Mouse (Mus musculus) spleen, postnatal 14 days (tissue): ENCODE data around the gene Snrpg.

Experiments used
- DNase-seq, 2 experiments: peaks; one replicate each; pipeline ENCODE4 v3.0.0; 2021 to 2022; ENCODE audit warnings: low spot score in 2 of 2

Gene Snrpg

GRCm38 (mm10) chr6:86398986-86399385 lies 27.9 kb downstream of the Snrpg start:
- DNase-seq: no peak

DNA sequence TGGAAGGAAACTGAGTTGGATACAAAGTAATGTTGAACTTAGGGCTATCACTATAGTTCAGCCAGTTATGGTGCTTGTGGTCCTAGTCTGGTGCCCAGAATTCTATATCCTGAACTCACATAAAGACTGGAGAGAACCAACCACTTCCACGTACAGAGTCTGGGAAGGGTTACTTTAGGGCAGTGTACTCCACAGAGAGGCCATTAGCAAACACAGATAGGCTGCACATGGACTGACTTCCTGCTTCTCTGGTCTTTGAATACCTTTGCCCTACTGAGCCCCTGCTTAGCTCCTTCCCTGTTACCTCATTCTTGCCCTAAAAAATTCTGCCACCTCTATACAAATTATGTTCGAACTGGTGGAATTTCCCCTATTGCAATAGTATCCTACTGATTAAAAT lies 28.9 kb downstream of the Snrpg start:
- no peak for DNase-seq

DNA sequence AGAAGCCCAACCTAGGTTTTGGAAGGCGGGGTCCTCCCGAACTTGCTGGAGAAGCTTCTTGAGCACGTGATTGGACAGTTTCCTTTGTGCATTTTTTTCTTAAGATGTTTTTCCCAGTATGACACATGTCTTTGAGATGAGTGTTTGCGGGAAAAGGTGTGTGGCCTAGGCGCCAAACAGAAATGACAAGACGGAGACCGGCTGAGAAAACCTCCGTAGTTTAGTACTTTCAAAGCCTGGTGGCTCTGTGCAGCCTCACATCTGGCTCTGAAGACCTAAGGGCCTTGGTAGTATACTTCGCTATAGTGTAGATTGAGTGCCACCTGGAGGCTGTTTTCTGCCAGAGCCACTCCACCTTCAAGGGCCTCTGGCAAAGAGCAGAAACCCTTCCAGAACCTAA lies 29.9 kb downstream of the Snrpg start:
- peak; percentile 48 to 70 for DNase-seq

- no peak for DNase-seq
These were observed 31.8 kb downstream of the Snrpg start for GRCm38 (mm10) chr6:86402681-86403607.

DNA sequence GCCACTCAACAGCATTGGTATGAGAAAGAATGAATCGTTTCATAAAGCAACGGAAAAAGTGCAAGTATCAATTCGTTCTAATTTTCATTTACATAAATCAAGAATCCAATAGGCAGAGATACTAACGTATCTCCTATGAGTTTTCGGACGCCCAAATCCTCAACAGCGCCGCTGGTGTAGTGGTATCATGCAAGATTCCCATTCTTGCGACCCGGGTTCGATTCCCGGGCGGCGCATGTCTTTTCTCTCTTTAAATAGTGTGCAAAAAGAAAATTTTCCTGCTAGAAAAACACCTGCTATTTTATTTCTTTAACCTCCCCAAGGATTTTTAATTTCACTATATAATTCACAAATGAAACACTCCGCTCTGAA lies 32.6 kb downstream of the Snrpg start:
- peak; percentile 69 to 77 for DNase-seq

GRCm38 (mm10) chr6:86404100-86404861 lies 33.2 kb downstream of the Snrpg start, which contains the start of gene Tia1:
Tia1 (plus strand) TSS chr6:86404219.
- peak; percentile 90 to 93 for DNase-seq

DNA sequence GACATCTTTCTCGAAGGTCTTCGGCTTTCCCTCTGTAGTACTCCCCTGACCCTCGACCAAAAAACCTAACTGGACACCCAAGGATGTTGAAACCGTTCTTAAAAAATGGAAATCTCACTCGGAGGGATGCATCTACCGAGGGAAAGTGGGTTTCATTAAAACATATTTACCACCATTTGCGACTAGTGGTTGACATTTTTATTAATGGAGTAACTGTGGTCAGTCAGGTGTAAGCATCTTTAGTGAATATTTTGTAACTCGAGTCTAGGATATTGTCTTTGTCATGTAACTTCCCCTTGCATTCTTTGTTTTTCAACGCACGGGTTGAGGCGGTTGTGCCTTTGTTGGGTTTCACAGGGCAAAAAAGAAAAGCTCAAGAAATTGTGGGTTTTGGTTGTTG lies 33.9 kb downstream of the Snrpg start:
- no peak for DNase-seq

DNA sequence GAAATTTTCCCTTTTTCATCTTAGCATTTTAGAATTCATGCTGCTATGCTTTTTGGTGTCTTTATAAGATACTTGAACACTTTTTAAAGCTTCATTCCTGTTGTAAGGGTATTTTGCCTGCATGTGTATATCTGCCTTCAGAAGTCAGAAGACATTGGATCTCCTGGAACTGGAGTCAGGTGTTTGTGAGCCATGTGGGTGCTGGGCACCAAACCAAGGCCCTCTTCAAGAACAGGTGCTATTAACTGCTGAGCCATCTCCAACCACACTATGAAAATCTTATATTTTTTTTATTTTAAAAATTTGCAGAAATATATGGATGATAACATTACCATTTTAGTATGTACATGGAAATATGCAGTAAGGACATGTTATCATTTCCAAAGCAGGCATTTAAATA lies 35.2 kb downstream of the Snrpg start:
- no peak for DNase-seq

DNA sequence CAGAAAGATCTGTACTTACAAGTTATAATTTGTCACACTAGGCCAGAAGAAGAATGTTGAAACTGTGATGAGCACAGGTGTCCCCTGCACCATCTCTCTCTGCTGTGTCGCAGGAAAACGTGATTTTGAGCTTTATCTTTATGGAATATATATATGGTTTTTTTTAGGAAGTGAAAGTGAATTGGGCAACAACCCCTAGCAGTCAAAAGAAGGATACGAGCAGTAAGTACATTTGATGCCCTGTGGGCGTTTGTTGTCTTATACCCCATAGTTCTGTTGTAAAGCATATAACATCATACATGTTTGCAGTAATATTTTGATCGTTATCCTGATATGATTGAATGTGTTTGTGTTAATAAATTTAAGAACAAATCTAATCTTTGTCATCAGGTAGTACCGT lies 47.6 kb downstream of the Snrpg start:
- DNase-seq: no peak

- DNase-seq: no peak
These were observed 48.1 kb downstream of the Snrpg start for GRCm38 (mm10) chr6:86419239-86419638.

- DNase-seq: no peak
These were observed 49.4 kb downstream of the Snrpg start for GRCm38 (mm10) chr6:86420491-86420890.

- no peak for DNase-seq
These were observed 55.3 kb downstream of the Snrpg start, which contains the start of gene Gm44790 for GRCm38 (mm10) chr6:86426358-86426757. Gm44790 (plus strand) TSS chr6:86426658.
